Mouse (Mus musculus): ENCODE measurements at regions not wholly inside any gene's neighbourhood (a gene's known extent, or its start where the extent isn't known, plus 50 kb on each side); places are given as distances from the start of the nearest gene placed in this dataset.

- Histone ChIP-seq H3K4me2 (ENCODE audit: low read depth, low read length) (no peak overlapping the region), H3K4me1 (ENCODE audit: control insufficient read depth, insufficient read depth, low read length) (no peaks in the 10 kb centered on the region), H3K4me3 (ENCODE audit: low read length) (no peak overlapping the region), H3K36me3 (ENCODE audit: control insufficient read depth, insufficient read depth, low read length) (no peaks in the 10 kb centered on the region), H3K9ac (ENCODE audit: low read depth, low read length) (no peak overlapping the region), H3K9me3 (ENCODE audit: control insufficient read depth, low read length) (no peaks in the 10 kb centered on the region), H3K27ac (ENCODE audit: low read length) (no peak overlapping the region), H3K27me3 (replicated peaks; ENCODE audit: control insufficient read depth, insufficient read depth, low read length) (no peaks in the 10 kb centered on the region)
- WGBS, result 75% methylated on average over 1 of the region's 1 CpGs
- ATAC-seq, result no peak
Measured at GRCm38 (mm10) chr4:69197577-69197976, 243.4 kb upstream of the Brinp1 start.

GRCm38 (mm10) chr4:69196094-69196493 is 241.9 kb upstream of the Brinp1 start:
- peak overlapping the region; percentile 40; the same call in 1 of the 2 replicates for H3K4me3 ChIP-seq (ENCODE audit: low read length)
- H3K27ac ChIP-seq (ENCODE audit: low read length), result no peak overlapping the region
- H3K9me3 ChIP-seq (ENCODE audit: control insufficient read depth, low read length), result no peaks in the 10 kb centered on the region
- no peaks in the 10 kb centered on the region for H3K36me3 ChIP-seq (ENCODE audit: control insufficient read depth, insufficient read depth, low read length)
- no peak overlapping the region for H3K9ac ChIP-seq (ENCODE audit: low read depth, low read length)
- no peaks in the 10 kb centered on the region for H3K27me3 ChIP-seq (replicated peaks; ENCODE audit: control insufficient read depth, insufficient read depth, low read length)
- WGBS, result 85% methylated on average over 1 of the region's 1 CpGs
- ATAC-seq, result no peak
- peak overlapping the region; percentile 56 for H3K4me2 ChIP-seq (ENCODE audit: low read depth, low read length)
- no peaks in the 10 kb centered on the region for H3K4me1 ChIP-seq (ENCODE audit: control insufficient read depth, insufficient read depth, low read length)

GRCm38 (mm10) chr4:69195645-69196044 is 241.4 kb upstream of the Brinp1 start:
- no peak overlapping the region for H3K27ac ChIP-seq (ENCODE audit: low read length)
- H3K4me2 ChIP-seq (ENCODE audit: low read depth, low read length), result peak overlapping the region; percentile 56
- no peaks in the 10 kb centered on the region for H3K9me3 ChIP-seq (ENCODE audit: control insufficient read depth, low read length)
- ATAC-seq, result peak; percentile 52; the same call in 1 of the 2 replicates
- H3K36me3 ChIP-seq (ENCODE audit: control insufficient read depth, insufficient read depth, low read length), result no peaks in the 10 kb centered on the region
- peak overlapping the region; percentile 40 for H3K4me3 ChIP-seq (ENCODE audit: low read length)
- no peaks in the 10 kb centered on the region for H3K4me1 ChIP-seq (ENCODE audit: control insufficient read depth, insufficient read depth, low read length)
- WGBS, result 2% methylated on average over 13 of the region's 13 CpGs
- no peaks in the 10 kb centered on the region for H3K27me3 ChIP-seq (replicated peaks; ENCODE audit: control insufficient read depth, insufficient read depth, low read length)
- peak overlapping the region; percentile 48 for H3K9ac ChIP-seq (ENCODE audit: low read depth, low read length)

Measured in intestine, embryonic 16.5 days (tissue).